Mouse (Mus musculus) C3H10T1/2 (cell line): ENCODE data around the gene Nkx2-3. TPM values are rescaled to one million over a fixed set of nuclear protein-coding genes. Genes with fewer than 3 reads are reported as not detected.

ENCODE experiments used
- polyA plus RNA-seq, 2 experiments: library from polyadenylated mRNA; unstranded; fragments of >200 nt; fragmentation: generic; extraction: Trizol; gene quantifications; one replicate each; pipeline ENCODE4 v1.2.1; 2012; ENCODE audit warnings: missing spikeins in 2 of 2

Nkx2-3 gene
- not detected for polyA plus RNA-seq

DNA sequence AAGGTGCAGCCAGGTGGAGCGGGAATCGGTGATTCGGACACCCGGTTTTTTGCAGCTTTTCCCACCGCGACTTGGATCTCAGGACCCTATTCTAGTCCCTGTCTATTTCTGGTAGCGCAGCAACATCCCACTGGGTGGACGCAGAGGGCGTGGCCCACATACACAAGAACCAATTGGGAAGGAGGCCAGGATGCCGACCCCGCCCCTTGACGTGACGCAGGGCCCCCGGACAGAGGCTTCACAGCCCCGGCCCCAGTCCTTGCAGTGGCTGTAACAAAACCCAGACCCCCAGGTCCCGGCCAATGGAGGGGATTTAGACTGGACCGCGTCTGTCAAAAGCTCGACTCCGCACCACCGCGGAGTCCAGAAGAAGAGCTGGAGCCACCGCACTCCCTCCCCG, at the start of gene Nkx2-3:
Gene Nkx2-3, plus strand, starts transcription at position 275 of the 400 bp plus-strand sequence.

Other genes starting within 250 kb of the Nkx2-3 start
- not detected for gene Hpse2, start 224.0 kb upstream of the Nkx2-3 start, polyA plus RNA-seq
- gene Cnnm1, start 171.9 kb upstream of the Nkx2-3 start, polyA plus RNA-seq: not detected
- 10 to 100 TPM; 27.3 to 27.5 TPM for gene Got1, start 87.7 kb upstream of the Nkx2-3 start, polyA plus RNA-seq
- gene Slc25a28, start 62.6 kb downstream of the Nkx2-3 start, polyA plus RNA-seq: 10 to 100 TPM; 35.8 to 41.5 TPM
- gene Entpd7, start 77.3 kb downstream of the Nkx2-3 start, polyA plus RNA-seq: 1 to 10 TPM; 1.2 to 3.8 TPM
- 1 to 10 TPM in 1 of 2 experiments, under 1 TPM in 1; 0.74 to 6.0 TPM for gene Cutc, start 140.7 kb downstream of the Nkx2-3 start, polyA plus RNA-seq
- gene Cox15, start 140.7 kb downstream of the Nkx2-3 start, polyA plus RNA-seq: 1 to 10 TPM; 1.6 to 7.8 TPM
- gene Abcc2, start 169.9 kb downstream of the Nkx2-3 start, polyA plus RNA-seq: under 1 TPM in 1 of 2 experiments, not detected in 1; 0.01 TPM